Mouse (Mus musculus): ENCODE data around the gene 2810006K23Rik. TPM values are rescaled to one million over a fixed set of nuclear protein-coding genes. Genes with fewer than 3 reads are reported as not detected.
"Not testable (repeated sequence)": the region's sequence is repeated elsewhere in the genome, so short reads cannot be mapped to it uniquely, and the experiment has no call there.

The 2810006K23Rik gene
- polyA plus RNA-seq, 1 experiment from 2014 or later = 18.5 TPM

DNA sequence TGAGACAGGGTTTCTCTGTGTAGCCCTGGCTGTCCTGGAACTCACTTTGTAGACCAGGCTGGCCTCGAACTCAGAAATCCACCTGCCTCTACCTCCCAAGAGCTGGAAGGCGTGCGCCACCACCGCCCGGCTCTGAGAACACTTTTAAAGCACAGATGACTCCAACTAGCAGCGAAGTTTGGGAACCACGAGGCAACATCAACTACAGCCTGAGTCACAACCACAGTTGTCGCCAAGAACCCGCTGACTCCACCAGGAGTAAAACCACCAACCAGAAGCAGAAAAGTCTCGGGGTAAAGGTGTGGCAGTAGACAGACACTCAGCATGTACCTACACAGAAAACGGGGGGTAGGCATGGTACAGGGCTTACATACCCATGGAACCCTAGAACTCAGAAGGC is 17.8 kb upstream of the 2810006K23Rik start:
- Histone ChIP-seq H3K9ac (no peak overlapping the region), H3K36me3 (peaks cover 92% of the 10 kb centered on the region), H3K27ac (replicated peaks) (no peak overlapping the region), H3K9me3 (peaks cover 6% of the 10 kb centered on the region; the same call in 1 of the 2 replicates), H3K27me3 (replicated peaks) (no peaks in the 10 kb centered on the region), H3K4me1 (peaks cover 12% of the 10 kb centered on the region; the same call in 1 of the 2 replicates), H3K4me3 (no peak overlapping the region), H3K4me2 (no peak overlapping the region)
- ATAC-seq (ENCODE audit: extremely low read depth, insufficient number of reproducible peaks, low FRiP score, low TSS enrichment) = no peak
- WGBS = 92% methylated on average over 11 of the region's 11 CpGs

DNA sequence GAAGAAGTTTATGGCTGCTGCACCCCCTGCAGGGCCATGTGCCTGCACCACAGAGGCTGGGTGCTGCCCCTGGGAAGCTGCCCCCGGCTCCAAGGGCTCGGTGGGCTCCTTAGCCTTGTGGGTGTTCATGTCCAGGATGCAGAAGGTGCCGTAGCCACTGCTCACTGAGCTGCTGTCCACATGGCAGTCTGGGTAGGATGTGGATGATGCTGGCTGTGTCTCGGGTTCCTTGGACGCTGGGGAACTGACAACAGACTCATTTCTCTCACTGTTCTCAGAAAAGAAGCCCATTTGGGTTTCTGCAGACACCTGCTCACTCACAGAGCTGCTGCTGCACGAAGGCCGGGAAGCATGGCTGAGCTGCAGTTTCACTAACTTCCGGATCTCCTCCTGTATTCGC is 12.4 kb upstream of the 2810006K23Rik start:
- no peak overlapping the region for H3K9ac ChIP-seq
- peaks cover 6% of the 10 kb centered on the region; the same call in 1 of the 2 replicates for H3K9me3 ChIP-seq
- ATAC-seq (ENCODE audit: extremely low read depth, insufficient number of reproducible peaks, low FRiP score, low TSS enrichment) = no peak
- peaks cover 7% of the 10 kb centered on the region for H3K4me1 ChIP-seq
- H3K27ac ChIP-seq (replicated peaks) = no peak overlapping the region
- no peak overlapping the region for H3K4me3 ChIP-seq
- H3K27me3 ChIP-seq (replicated peaks) = no peaks in the 10 kb centered on the region
- H3K4me2 ChIP-seq = no peak overlapping the region
- WGBS = 88% methylated on average over 9 of the region's 9 CpGs
- H3K36me3 ChIP-seq = peaks cover 82% of the 10 kb centered on the region

DNA sequence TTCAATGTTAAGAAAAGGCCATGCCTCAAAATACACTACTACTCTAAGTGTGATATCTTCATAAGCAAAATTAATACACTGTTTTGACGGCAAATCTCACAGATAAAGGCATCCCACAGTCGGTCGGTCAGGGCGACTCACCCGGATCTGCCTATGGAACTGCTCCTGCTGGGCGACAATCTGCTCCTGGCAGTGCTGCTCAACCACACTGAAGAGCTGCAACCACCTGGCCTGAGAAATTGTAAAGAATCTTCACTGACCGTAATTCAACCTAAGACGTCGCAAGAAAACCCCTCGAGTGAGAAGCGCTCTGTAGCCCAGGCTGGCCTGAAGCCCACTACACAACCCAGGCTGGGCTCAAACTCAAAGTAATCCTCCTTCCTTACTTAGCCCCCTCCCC is 11.9 kb upstream of the 2810006K23Rik start:
- Histone ChIP-seq H3K4me1 (peaks cover 7% of the 10 kb centered on the region), H3K4me3 (no peak overlapping the region), H3K27me3 (replicated peaks) (no peaks in the 10 kb centered on the region), H3K9me3 (peaks cover 6% of the 10 kb centered on the region; the same call in 1 of the 2 replicates), H3K27ac (replicated peaks) (no peak overlapping the region), H3K9ac (no peak overlapping the region), H3K4me2 (no peak overlapping the region), H3K36me3 (peaks cover 82% of the 10 kb centered on the region)
- ATAC-seq (ENCODE audit: extremely low read depth, insufficient number of reproducible peaks, low FRiP score, low TSS enrichment) = no peak
- WGBS = 91% methylated on average over 11 of the region's 11 CpGs

DNA sequence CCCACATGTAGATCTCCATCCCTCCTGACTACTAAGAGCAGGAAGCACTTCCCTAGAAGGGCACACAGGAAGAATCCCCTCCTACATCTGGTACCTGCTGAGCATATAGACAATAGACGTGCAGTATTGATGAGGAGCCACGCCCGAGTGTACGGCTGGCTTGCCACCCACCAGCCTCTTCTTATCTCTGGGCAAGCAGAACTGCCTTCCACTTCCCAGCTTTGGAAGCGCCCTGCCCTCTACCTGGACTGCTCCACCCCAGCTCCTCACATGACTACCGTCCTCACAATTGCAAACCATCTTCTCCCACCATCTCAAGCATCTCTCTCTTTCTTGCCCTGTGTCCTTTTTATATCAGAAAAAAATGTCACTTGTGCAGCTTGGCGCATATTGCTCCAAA is 10.2 kb upstream of the 2810006K23Rik start:
- no peak overlapping the region for H3K9ac ChIP-seq
- H3K36me3 ChIP-seq = peaks cover 81% of the 10 kb centered on the region
- H3K27ac ChIP-seq (replicated peaks) = no peak overlapping the region
- 74% methylated on average over 7 of the region's 7 CpGs for WGBS
- no peak overlapping the region for H3K4me3 ChIP-seq
- peaks cover under 1% of the 10 kb centered on the region; the same call in 1 of the 2 replicates for H3K9me3 ChIP-seq
- H3K27me3 ChIP-seq (replicated peaks) = no peaks in the 10 kb centered on the region
- peaks cover 7% of the 10 kb centered on the region for H3K4me1 ChIP-seq
- no peak overlapping the region for H3K4me2 ChIP-seq
- no peak for ATAC-seq (ENCODE audit: extremely low read depth, insufficient number of reproducible peaks, low FRiP score, low TSS enrichment)

DNA sequence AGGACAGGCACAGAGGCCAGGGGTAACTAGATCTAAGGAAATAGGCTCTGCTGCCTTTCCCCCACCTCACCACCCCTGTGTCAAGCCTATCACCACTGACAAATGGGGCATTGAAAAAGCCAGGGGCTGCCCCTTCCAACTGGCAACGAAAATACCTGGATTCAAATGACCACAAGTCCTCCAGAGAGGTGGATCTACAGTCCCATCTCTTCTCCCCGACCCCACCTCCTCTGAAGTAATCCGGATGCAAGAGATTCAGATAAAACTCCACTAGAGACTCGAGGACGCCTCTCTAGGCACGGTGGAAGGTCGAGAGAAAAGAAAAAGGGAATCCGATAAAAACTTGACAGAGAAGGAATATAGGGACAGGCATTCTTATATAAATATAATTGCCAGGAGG is 1.1 kb upstream of the 2810006K23Rik start:
- ATAC-seq (ENCODE audit: extremely low read depth, insufficient number of reproducible peaks, low FRiP score, low TSS enrichment) = no peak
- peaks cover 21% of the 10 kb centered on the region for H3K4me1 ChIP-seq
- peaks cover 28% of the 10 kb centered on the region for H3K36me3 ChIP-seq
- WGBS = 1% methylated on average over 8 of the region's 8 CpGs
- H3K27ac ChIP-seq (replicated peaks) = peak overlapping the region; percentile 93
- H3K9me3 ChIP-seq = no peaks in the 10 kb centered on the region
- H3K9ac ChIP-seq = peak overlapping the region; percentile 86
- peak overlapping the region; percentile 78 for H3K4me3 ChIP-seq
- H3K27me3 ChIP-seq (replicated peaks) = no peaks in the 10 kb centered on the region
- H3K4me2 ChIP-seq = peak overlapping the region; percentile 96

DNA sequence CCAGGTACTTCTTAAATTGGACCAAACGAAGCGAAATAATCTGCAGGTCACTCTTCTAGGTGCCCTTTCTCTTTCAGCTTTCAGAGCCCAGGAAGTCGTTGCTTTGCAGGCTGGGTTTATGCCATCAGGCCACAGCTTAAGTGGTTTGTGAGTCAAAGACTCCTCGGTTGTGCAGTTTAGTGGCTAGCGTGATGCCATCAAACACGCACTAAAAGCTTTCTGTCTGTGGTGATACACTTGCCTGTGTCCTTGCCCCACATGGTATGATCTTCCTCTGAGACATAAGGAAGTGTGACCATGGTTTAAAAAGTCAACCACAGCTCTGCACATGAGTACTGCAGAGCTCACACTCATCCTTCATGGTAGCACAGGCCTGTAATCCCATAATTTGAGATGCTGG is 2.2 kb downstream of the 2810006K23Rik start:
- Histone ChIP-seq H3K4me2 (no peak overlapping the region), H3K27ac (replicated peaks) (no peak overlapping the region), H3K4me1 (peaks cover 42% of the 10 kb centered on the region), H3K9ac (no peak overlapping the region), H3K4me3 (no peak overlapping the region), H3K36me3 (peaks cover 1% of the 10 kb centered on the region; the same call in 1 of the 2 replicates), H3K27me3 (replicated peaks) (no peaks in the 10 kb centered on the region), H3K9me3 (no peaks in the 10 kb centered on the region)
- WGBS = 93% methylated on average over 6 of the region's 6 CpGs
- no peak for ATAC-seq (ENCODE audit: extremely low read depth, insufficient number of reproducible peaks, low FRiP score, low TSS enrichment)

DNA sequence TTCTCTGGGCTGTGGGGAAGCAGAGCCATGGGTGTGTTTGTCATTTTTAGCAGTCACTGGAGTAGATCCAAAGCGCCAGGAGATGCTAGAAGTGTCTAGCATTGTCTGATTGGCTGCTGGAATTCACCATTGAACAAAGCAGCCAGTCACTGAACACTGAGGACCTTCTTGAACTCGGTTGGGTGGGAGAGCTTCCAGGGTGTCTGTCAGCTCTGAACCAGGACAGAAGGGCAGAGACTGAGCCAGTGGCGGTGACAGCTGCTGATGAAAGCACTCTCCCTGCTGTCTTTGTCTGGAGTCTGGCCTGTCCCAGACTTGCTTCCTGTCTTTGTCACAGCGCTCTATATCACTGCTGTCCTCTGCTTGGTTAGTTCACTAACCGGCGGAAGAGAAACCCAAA is 6.5 kb downstream of the 2810006K23Rik start:
- Histone ChIP-seq H3K4me1 (peaks cover 59% of the 10 kb centered on the region), H3K27ac (replicated peaks) (peak overlapping the region; percentile 84), H3K4me2 (peak overlapping the region; percentile 41), H3K9ac (peak overlapping the region; percentile 50), H3K9me3 (no peaks in the 10 kb centered on the region), H3K36me3 (0 out of 2 replicates have a peak, but pooled peaks cover 2% of the 10 kb centered on the region), H3K27me3 (replicated peaks) (no peaks in the 10 kb centered on the region), H3K4me3 (peak overlapping the region; percentile 11; the same call in 1 of the 2 replicates)
- WGBS = 9% methylated on average over 6 of the region's 6 CpGs
- ATAC-seq (ENCODE audit: extremely low read depth, insufficient number of reproducible peaks, low FRiP score, low TSS enrichment) = peak; percentile 74; the same call in 1 of the 2 replicates

DNA sequence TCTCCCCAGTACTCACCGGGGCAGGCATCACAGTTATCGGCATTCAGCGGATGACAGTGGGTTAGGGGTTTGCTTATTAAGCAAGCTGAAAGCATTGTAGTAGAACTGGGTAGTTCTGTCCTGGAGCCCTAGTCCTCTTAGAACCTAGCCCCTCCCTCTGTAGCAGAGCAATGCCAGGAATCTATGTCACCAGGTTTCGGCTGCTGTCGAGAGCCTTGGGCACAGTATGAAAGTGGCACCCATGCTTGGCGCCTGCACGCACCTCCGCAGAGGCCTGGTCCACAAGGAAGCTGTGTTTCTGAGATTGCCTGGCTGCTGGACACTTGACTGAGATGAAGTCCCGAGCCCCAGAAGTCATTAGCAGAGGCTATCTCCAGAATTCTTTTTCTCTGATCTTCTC is 9.2 kb downstream of the 2810006K23Rik start:
- Histone ChIP-seq H3K27me3 (replicated peaks) (no peaks in the 10 kb centered on the region), H3K4me2 (no peak overlapping the region), H3K9me3 (no peaks in the 10 kb centered on the region), H3K27ac (replicated peaks) (peak overlapping the region; percentile 54), H3K36me3 (peaks cover 10% of the 10 kb centered on the region), H3K4me3 (no peak overlapping the region), H3K4me1 (peaks cover 74% of the 10 kb centered on the region), H3K9ac (peak overlapping the region; percentile 29; the same call in 1 of the 2 replicates)
- WGBS = 54% methylated on average over 9 of the region's 9 CpGs
- ATAC-seq (ENCODE audit: extremely low read depth, insufficient number of reproducible peaks, low FRiP score, low TSS enrichment) = no peak

DNA sequence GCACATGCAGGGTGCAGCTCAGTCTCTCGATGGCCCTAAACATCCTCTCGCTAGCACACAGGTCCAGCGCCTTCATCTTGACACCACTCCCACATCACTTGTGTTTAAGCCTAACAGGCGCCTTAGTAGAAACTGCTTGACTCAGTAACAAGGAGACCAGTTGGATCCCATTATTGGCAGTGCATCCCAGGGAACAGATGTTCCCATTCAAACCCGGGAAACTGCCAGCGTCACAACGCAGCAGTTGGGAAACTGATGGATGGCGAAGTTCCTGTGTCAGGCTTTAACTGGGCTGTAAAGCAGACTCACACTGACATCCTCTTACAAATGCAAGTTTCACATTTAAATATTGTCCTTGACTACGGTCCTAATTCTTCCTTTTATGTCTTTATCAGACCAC is 10.0 kb downstream of the 2810006K23Rik start:
- no peak overlapping the region for H3K9ac ChIP-seq
- H3K9me3 ChIP-seq = no peaks in the 10 kb centered on the region
- peak overlapping the region; percentile 54; the same call in 1 of the 2 replicates for H3K27ac ChIP-seq (replicated peaks)
- 68% methylated on average over 9 of the region's 9 CpGs for WGBS
- H3K4me3 ChIP-seq = no peak overlapping the region
- H3K27me3 ChIP-seq (replicated peaks) = no peaks in the 10 kb centered on the region
- peaks cover 76% of the 10 kb centered on the region for H3K4me1 ChIP-seq
- H3K4me2 ChIP-seq = no peak overlapping the region
- no peak for ATAC-seq (ENCODE audit: extremely low read depth, insufficient number of reproducible peaks, low FRiP score, low TSS enrichment)
- H3K36me3 ChIP-seq = peaks cover 10% of the 10 kb centered on the region

DNA sequence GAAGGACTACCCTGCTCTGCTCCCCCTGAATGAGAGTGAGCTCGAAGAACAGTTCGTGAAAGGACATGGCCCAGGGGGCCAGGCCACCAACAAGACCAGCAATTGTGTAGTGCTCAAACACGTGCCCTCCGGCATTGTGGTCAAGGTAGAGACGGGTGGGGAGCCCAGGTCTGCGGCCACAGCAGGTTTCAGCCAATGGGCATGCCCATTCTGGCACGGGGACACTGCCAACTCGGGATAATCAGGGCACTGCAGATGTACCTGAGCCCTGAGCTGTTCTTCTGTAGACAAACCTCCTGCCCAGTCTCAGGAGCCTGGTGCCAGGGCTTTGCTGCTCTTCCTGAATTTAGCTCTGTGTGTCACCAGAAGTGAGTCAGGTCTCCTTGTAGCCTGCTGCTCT is 10.9 kb downstream of the 2810006K23Rik start:
- no peak overlapping the region for H3K4me3 ChIP-seq
- H3K27me3 ChIP-seq (replicated peaks) = no peaks in the 10 kb centered on the region
- peaks cover 68% of the 10 kb centered on the region for H3K4me1 ChIP-seq
- H3K4me2 ChIP-seq = no peak overlapping the region
- WGBS = 86% methylated on average over 8 of the region's 8 CpGs
- peak overlapping the region; percentile 28; the same call in 1 of the 2 replicates for H3K27ac ChIP-seq (replicated peaks)
- H3K36me3 ChIP-seq = peaks cover 10% of the 10 kb centered on the region
- ATAC-seq (ENCODE audit: extremely low read depth, insufficient number of reproducible peaks, low FRiP score, low TSS enrichment) = no peak
- H3K9me3 ChIP-seq = no peaks in the 10 kb centered on the region
- H3K9ac ChIP-seq = no peak overlapping the region

DNA sequence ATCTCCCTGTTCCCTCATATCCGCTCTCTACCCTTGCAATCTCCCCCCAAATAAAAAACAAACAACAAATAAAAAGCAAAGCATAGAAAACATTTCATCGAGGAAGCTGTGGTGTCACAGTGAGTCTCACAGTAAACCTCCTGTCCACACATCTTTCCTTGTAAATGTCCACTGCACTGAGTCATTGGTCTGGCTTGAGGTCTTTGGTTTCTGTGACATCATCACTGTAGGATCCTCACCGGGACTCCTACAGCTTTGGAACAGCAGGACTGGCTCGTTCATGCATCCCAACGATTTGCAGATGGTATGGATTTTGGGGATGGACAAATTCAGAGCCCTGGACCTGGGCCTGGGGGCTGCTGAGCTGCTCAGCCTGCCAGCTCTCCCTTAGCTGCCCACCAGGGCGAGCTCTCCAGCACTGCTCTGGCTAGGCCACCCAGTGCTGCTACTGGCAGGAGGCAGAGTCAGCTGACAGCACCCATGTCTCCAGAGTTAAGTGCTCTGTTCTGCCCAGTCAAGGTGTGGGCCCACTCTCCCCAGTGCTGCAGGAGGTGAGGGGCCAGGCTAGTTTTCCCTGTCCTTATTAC is 14.0 kb downstream of the 2810006K23Rik start:
- WGBS = 59% methylated on average over 6 of the region's 6 CpGs
- not testable (repeated sequence) for H3K4me3 ChIP-seq; H3K9me3 ChIP-seq; H3K27ac ChIP-seq (replicated peaks); ATAC-seq (ENCODE audit: extremely low read depth, insufficient number of reproducible peaks, low FRiP score, low TSS enrichment); H3K9ac ChIP-seq; H3K4me2 ChIP-seq; H3K27me3 ChIP-seq (replicated peaks)
- peaks cover 34% of the 10 kb centered on the region for H3K36me3 ChIP-seq
- H3K4me1 ChIP-seq = peaks cover 42% of the 10 kb centered on the region

DNA sequence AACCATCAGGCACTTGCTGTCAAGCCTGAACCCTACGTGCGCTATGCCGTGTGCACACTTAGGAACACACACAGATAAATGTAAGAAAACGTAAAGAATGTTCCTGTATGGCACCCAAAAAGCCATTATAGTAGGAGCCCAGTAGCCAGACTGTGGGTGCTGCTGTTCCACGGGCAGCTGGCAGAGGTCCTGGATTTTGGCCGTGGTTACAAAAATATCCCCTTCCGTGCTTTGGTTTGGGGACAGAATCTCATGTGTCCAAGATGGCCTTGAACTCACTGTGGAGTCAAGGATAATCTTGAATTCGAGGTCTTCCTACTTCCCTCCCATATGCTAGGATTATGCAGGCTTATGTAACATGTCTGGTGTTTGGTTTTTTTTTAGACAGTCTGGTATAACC is 15.0 kb downstream of the 2810006K23Rik start:
- Histone ChIP-seq H3K36me3 (peaks cover 43% of the 10 kb centered on the region), H3K9me3 (no peaks in the 10 kb centered on the region), H3K4me2 (no peak overlapping the region), H3K4me3 (no peak overlapping the region), H3K4me1 (peaks cover 32% of the 10 kb centered on the region), H3K9ac (no peak overlapping the region), H3K27me3 (replicated peaks) (no peaks in the 10 kb centered on the region), H3K27ac (replicated peaks) (no peak overlapping the region)
- no peak for ATAC-seq (ENCODE audit: extremely low read depth, insufficient number of reproducible peaks, low FRiP score, low TSS enrichment)
- 79% methylated on average over 8 of the region's 8 CpGs for WGBS
